Mouse (Mus musculus): ENCODE results near the gene Zfp638.

- TF ChIP-seq POU5F1 (IDR thresholded peaks at IDR 0.05; ENCODE audit: borderline replicate concordance, low read length) (no peak), CTCF (conservative IDR thresholded peaks at IDR 0.05; ENCODE audit: low read length) (no peak)
Measured at GRCm38 (mm10) chr6:84009915-84010302, 143.0 kb downstream of the Zfp638 start.

Measured in E14TG2a.4 (cell line).